Mouse (Mus musculus) embryo, embryonic 10.5 days (tissue): ENCODE data around the gene Tnfaip3.

Source experiments
- DNase-seq: peaks from one replicate; pipeline ENCODE4 v3.0.0-alpha.2; 2015; ENCODE audit warnings: low spot score

Gene Tnfaip3

GRCm38 (mm10) chr10:19014381-19015256 lies 838 bp downstream of the Tnfaip3 start:
- peak; percentile 57 for DNase-seq

DNA sequence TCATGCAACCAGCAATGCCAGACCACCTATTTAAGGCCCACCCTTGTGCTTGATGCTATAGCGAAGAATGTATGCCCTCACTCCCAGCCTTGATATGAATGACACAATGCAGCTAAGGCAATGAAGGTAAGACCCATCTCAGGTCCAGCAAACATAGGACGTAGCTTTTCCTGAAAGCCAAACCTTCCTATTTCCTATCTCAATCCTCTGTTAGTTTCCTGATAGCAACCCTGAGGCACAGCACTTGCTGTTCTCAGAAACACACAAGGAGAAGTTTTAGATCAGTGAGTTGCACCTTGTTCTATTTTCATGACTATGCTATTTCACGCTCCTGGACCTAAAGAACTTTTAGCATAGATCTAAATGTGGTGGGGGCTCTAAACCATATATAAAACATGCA lies 2.1 kb downstream of the Tnfaip3 start:
- DNase-seq: no peak

DNA sequence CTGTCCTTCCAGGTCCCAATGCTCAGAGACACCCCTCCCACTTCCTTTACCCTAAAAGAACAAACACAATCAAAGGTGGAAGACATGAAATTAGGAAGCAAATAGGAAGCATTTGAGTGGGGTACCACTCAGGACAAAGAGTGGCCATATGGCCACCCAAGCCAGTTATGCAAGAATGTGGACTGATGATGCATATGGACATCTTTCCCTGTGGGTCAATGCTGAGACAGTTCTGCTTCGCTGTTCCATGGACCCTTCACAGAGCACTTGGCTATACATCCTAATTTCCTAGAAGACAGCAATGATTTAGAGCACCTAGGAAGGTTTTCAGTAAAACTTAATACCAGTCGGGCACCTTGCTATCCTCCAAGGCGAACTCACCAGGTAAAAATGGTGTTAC lies 2.8 kb downstream of the Tnfaip3 start:
- DNase-seq: no peak

- DNase-seq: no peak
Measured at GRCm38 (mm10) chr10:19011832-19012440, 3.5 kb downstream of the Tnfaip3 start.

DNA sequence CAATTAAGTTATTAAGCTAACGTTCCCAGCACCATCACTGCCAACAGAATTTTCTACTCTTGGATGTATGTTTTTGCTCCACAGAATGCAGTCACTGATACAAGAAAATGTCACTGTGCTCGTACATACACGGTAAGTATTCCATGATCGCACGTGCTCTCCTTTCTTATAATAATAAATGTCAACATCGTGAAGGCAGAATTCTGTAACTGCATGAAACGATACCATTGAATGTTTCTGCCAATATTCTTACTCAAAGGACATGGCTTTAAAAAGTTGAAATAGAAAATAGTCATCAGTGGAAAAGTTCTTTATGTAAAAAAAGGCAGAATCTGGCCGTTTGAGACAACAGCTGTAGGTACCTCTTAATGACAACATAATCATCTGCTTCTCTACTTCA lies 5.0 kb downstream of the Tnfaip3 start:
- DNase-seq: no peak

DNA sequence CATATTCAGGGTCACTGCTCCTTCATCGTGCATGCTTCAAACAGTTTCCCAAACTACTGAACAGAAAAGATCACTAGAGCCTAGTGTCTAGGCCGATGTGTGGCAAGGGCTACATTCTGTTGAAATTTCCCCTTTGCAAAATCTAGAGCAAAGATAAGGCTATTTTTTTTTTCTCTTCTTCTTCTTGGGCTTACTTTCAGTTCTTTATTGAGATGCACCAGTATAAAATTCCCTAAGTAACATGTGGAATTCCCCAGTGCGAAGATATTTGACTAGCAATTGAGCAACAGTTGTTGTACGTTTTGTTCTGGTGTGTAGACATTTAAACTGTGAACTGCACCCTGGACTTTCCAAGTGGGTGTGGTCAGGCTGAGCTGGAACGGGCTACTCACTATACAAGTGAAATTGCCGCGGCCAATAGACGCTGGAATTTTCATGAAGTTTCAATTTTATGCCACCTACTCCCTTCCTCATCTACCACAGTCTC lies 6.2 kb downstream of the Tnfaip3 start:
- no peak for DNase-seq

DNA sequence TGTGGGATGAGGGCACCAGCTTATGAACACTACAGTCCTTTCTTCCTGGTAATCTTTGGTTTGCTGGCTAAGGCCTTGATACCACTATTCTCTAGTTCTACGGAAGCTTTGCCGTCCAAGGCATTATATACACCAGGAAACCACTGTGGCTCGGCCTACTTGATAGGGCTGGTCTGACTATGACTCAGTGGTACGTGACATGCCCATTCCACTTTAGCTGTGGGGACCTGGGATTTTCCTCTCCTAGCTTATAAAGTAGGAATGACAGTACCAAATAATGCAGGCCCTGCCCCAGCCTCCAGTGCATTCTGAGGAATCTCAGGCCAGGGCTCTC lies 6.9 kb downstream of the Tnfaip3 start:
- no peak for DNase-seq

DNA sequence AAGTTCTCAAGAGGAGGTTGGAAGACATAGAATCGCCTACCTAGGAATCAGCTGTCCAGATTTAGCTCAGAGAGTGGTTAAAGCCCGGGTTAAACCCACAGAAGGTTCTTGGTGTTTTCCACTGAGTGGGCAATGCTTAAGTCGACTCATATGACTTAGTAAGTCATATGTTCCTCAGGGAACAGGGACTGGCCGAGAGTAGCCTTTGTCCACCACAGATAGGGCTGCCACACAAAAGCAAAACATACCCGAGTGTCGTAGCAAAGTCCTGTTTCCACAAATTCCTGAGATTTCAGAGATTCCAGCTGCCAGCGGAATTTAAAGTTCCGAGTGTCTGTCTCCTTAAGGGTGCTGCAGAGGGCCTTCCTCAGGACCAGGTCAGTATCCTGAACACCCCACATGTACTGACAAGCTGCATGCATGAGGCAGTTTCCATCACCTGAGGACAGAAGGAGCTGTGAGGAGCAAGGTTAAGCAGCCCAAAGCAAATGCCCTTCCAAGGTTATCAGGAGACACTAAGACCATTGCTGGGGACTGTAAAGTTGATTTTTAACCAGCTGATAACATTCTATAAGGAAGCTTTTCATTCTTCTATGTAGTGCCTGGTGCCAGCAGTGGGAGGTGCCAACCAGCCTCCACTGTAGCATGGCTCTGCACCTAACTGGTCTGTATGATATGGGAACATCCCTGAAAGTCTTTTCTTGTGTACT lies 7.4 kb downstream of the Tnfaip3 start:
- DNase-seq: no peak

- DNase-seq: no peak
Measured at GRCm38 (mm10) chr10:19002091-19002785, 13.2 kb downstream of the Tnfaip3 start.

GRCm38 (mm10) chr10:18999427-18999826 lies 16.0 kb downstream of the Tnfaip3 start:
- DNase-seq: no peak

- no peak for DNase-seq
Measured at GRCm38 (mm10) chr10:18996331-18996730, 19.1 kb downstream of the Tnfaip3 start.

- no peak for DNase-seq
Measured at GRCm38 (mm10) chr10:18995465-18996261, 19.8 kb downstream of the Tnfaip3 start.

DNA sequence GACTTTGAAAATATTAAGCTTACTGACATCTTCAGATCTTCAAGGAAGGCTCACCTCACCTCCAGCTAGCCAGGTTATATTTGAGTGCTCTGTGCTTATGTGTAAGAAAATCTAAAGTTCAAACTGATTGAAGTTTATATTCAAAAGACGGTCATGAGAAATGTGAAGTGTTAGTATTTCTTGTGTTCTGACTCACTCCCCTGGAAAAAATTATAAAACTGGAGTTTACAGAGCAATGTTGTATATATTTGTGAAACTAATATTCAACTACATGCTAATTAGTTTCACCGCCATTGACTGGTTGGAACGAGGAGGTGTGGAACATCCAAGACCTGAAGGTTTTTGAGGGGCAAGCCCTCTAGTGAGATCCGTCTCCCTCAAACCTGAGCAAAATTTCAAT lies 22.5 kb downstream of the Tnfaip3 start:
- DNase-seq: no peak

DNA sequence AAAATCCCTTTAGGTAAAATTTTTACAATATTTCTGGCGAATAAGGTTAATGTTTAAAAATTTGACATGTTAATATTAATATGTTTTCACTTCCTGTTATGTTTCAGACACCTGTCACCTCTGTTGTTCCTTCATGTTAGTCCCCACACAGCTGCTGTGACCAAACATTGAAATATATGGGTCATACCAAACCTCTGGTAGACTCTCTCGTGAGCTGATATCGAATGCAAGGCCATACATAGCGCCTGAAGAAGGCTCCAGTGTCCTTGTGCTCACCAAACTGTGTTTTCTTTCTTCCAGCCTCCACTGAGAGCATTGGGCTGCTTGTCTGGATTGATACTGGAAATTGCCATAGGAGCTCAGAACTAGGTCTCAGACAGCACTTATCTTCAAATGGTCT lies 24.4 kb downstream of the Tnfaip3 start:
- no peak for DNase-seq

DNA sequence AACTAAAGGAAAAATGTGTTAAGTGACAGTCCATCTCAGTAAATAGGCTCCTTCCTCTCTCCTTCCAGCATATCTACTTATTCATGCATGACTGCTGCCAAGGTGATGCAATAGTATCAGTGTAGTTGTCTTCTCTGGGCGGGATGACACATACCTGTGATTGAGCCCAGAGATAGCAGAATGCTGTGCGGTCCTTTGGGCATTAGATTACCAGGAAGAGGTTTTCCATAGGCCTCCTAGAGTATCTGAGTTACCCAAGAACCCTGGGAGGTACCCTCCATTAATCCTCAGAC lies 27.6 kb downstream of the Tnfaip3 start:
- no peak for DNase-seq

GRCm38 (mm10) chr10:18987046-18987906 lies 28.2 kb downstream of the Tnfaip3 start:
- peak; percentile 24 for DNase-seq

DNA sequence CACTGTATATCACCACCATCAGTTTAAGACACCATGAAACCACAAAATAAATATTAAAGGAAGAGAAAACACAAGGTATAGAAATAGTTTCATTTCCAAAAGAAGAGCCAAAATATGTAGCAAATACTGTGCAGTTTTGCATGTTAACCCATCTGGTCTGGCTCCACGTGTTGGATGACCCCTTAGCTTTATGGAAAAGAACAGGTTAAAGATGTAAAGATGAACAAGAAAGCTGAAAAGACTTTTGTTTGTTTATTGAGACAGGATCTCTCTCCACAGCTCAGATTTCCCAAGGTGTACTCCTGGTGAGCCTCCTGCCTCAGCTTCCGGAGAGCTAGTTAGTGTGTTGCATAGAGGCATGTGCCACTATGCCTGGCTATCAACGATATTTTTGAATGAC lies 29.9 kb downstream of the Tnfaip3 start:
- no peak for DNase-seq

- no peak for DNase-seq
Measured at GRCm38 (mm10) chr10:18983514-18983913, 31.9 kb downstream of the Tnfaip3 start.

- DNase-seq: no peak
Measured at GRCm38 (mm10) chr10:18974486-18974885, 41.0 kb downstream of the Tnfaip3 start.

- DNase-seq: no peak
Measured at GRCm38 (mm10) chr10:18966893-18967292, 48.6 kb downstream of the Tnfaip3 start.

DNA sequence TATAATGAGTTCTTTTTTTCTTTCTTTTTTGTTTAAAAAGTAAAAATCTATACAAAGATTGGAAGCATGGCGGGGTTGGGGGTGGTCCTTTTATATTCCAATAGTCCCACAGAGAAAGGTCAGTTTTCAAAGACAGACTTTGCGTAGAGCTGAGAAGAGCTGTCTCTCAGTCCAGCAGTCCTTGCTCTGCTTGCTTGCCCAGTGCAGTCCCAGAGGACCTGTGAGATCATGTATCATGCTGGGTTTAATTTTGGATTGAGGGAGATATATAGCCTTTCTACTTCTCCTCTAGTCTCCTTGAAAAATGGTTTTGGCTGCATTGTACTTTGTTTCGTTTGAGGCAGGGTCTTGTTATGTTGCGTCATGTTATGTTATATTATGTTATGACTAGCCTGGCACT lies 49.9 kb downstream of the Tnfaip3 start:
- DNase-seq: no peak
